In the genomic region with DNA sequence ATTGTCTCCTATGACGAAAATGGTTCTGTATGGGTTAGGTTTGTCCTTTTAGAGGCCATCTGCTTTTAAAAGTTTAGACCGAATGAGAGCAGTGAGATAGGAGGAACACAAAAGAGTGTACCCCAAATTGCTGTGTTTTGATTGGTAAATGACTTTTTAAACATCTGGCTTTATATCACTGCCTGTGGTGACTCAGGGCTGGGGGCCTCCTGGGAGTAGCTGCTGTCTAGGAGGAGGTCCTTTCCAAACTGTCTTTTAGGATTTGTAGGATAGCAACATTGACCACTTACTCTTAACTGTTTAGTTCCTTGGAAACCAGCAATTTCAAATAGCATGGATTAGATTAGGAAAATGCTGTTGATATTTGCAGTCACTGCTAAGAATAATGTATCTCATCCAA, we compare ENCODE assay signal across 8 mouse cellular contexts. TPM values are rescaled to one million over a fixed set of nuclear protein-coding genes. Genes with fewer than 3 reads are reported as not detected.
DNase-seq lines count a peak whose midpoint lies in the region; ATAC-seq lines count a peak whose summit lies in the region.

No protein-coding gene starts in this region.

- H3K9me3 ChIP-seq in heart, embryonic 13.5 days: no peaks in the 10 kb centered on the region
- H3K9me3 ChIP-seq in lung, embryonic 16.5 days (ENCODE audit: control insufficient read depth, low read length): no peaks in the 10 kb centered on the region
- no peaks in the 10 kb centered on the region for H3K9me3 ChIP-seq in stomach, embryonic 16.5 days (replicated peaks; ENCODE audit: control insufficient read depth, low read length)

- H3K9ac ChIP-seq in heart, embryonic 13.5 days: no peak overlapping the region
- H3K9ac ChIP-seq in lung, embryonic 16.5 days (ENCODE audit: low read length): no peak overlapping the region; the same call in 1 of the 2 replicates
- H3K9ac ChIP-seq in stomach, embryonic 16.5 days (ENCODE audit: low read length): no peak overlapping the region

- H3K27me3 ChIP-seq in heart, embryonic 13.5 days (replicated peaks): no peaks in the 10 kb centered on the region
- H3K27me3 ChIP-seq in lung, embryonic 16.5 days (ENCODE audit: control insufficient read depth, insufficient read depth, low read depth, low read length): no peaks in the 10 kb centered on the region
- no peaks in the 10 kb centered on the region for H3K27me3 ChIP-seq in stomach, embryonic 16.5 days (ENCODE audit: control insufficient read depth, insufficient read depth, low read length)

- peak overlapping the region; percentile 71; the same call in 1 of the 2 replicates for H3K4me3 ChIP-seq in heart, embryonic 13.5 days
- H3K4me3 ChIP-seq in lung, embryonic 16.5 days (ENCODE audit: low read length): peak overlapping the region; percentile 69
- peak overlapping the region; percentile 2; the same call in 1 of the 2 replicates for H3K4me3 ChIP-seq in stomach, embryonic 16.5 days (replicated peaks; ENCODE audit: low read length)

- no peak for ATAC-seq in heart, embryonic 13.5 days (ENCODE audit: extremely low read depth, insufficient number of reproducible peaks, low FRiP score, low TSS enrichment)
- ATAC-seq in lung, embryonic 16.5 days (ENCODE audit: low read depth): no peak
- ATAC-seq in stomach, embryonic 16.5 days (ENCODE audit: insufficient read depth, low FRiP score): no peak

- WGBS in heart, embryonic 13.5 days: 70% methylated on average over 2 of the region's 2 CpGs
- WGBS in lung, embryonic 16.5 days: 58% methylated on average over 2 of the region's 2 CpGs
- WGBS in stomach, embryonic 16.5 days: 74% methylated on average over 2 of the region's 2 CpGs

- peaks cover 32% of the 10 kb centered on the region for H3K4me1 ChIP-seq in heart, embryonic 13.5 days
- no peaks in the 10 kb centered on the region; the same call in 1 of the 2 replicates for H3K4me1 ChIP-seq in lung, embryonic 16.5 days (replicated peaks; ENCODE audit: control insufficient read depth, insufficient read depth, low read length)
- peaks cover 7% of the 10 kb centered on the region; the same call in 1 of the 2 replicates for H3K4me1 ChIP-seq in stomach, embryonic 16.5 days (ENCODE audit: control insufficient read depth, insufficient read depth, low read length)

- no peak for DNase-seq in heart, adult 8-10 months (ENCODE audit: low spot score)
- DNase-seq in lung, postnatal 36 days: no peak
- DNase-seq in heart, postnatal 4 days: peak; percentile 49
- DNase-seq in embryo, embryonic 10 days (ENCODE audit: low spot score): no peak
- no peak for DNase-seq in left cerebral cortex, postnatal 36 days (ENCODE audit: low spot score in 2 of 2)

- peaks cover 32% of the 10 kb centered on the region for H3K36me3 ChIP-seq in heart, embryonic 13.5 days
- H3K36me3 ChIP-seq in lung, embryonic 16.5 days (ENCODE audit: control insufficient read depth, insufficient read depth, low read length): peaks cover 17% of the 10 kb centered on the region
- H3K36me3 ChIP-seq in stomach, embryonic 16.5 days (ENCODE audit: control insufficient read depth, insufficient read depth, low read length): no peaks in the 10 kb centered on the region

- peak overlapping the region; percentile 74 for H3K4me2 ChIP-seq in heart, embryonic 13.5 days
- H3K4me2 ChIP-seq in lung, embryonic 16.5 days (ENCODE audit: low read depth, low read length): peak overlapping the region; percentile 62
- peak overlapping the region; percentile 53 for H3K4me2 ChIP-seq in stomach, embryonic 16.5 days (ENCODE audit: low read depth, low read length)

- H3K27ac ChIP-seq in heart, embryonic 13.5 days (replicated peaks): no peak overlapping the region
- H3K27ac ChIP-seq in lung, embryonic 16.5 days (ENCODE audit: low read length): no peak overlapping the region
- no peak overlapping the region for H3K27ac ChIP-seq in stomach, embryonic 16.5 days (ENCODE audit: low read length)

- intact Hi-C loops in left cerebral cortex, postnatal 36 days (cut with DNase I): no loop called here

RNA-seq across cellular contexts. Expression of a gene that starts 1.3 kb away (rescaled TPM):
- polyA plus RNA-seq in heart, embryonic 13.5 days (2015; fragmentation: Nextera tagmentation; extraction: Ambion mirVana): 2.4 and 2.8 TPM in 2 replicates
- total RNA-seq in heart, adult 8-10 months (2022): 1 to 10 TPM; 6.1 to 8.5 (median 6.5) TPM
- 10.3 and 14.6 TPM in 2 replicates for polyA plus RNA-seq in lung, embryonic 16.5 days (2015; fragmentation: Nextera tagmentation; extraction: Ambion mirVana)
- total RNA-seq in heart, postnatal 4 days (2021): 10 to 100 TPM; 15.3 to 16.3 TPM
- 5.2 and 5.7 TPM in 2 replicates for polyA plus RNA-seq in stomach, embryonic 16.5 days (2015; fragmentation: Nextera tagmentation; extraction: Ambion mirVana)
- total RNA-seq in left cerebral cortex, postnatal 36 days (2021): 10 to 100 TPM in 1 of 2 experiments, 1 to 10 TPM in 1; 7.1 to 10.2 TPM

RNA-seq across cellular contexts. Expression of a gene that starts 20.9 kb away (rescaled TPM):
- 19.5 and 21.0 TPM in 2 replicates for polyA plus RNA-seq in heart, embryonic 13.5 days (2015; fragmentation: Nextera tagmentation; extraction: Ambion mirVana)
- total RNA-seq in heart, adult 8-10 months (2022): 10 to 100 TPM; 14.3 to 21.5 (median 17.8) TPM
- 29.9 and 31.1 TPM in 2 replicates for polyA plus RNA-seq in lung, embryonic 16.5 days (2015; fragmentation: Nextera tagmentation; extraction: Ambion mirVana)
- 10 to 100 TPM; 13.7 to 14.0 TPM for total RNA-seq in heart, postnatal 4 days (2021)
- polyA plus RNA-seq in stomach, embryonic 16.5 days (2015; fragmentation: Nextera tagmentation; extraction: Ambion mirVana): 18.4 and 20.9 TPM in 2 replicates
- total RNA-seq in left cerebral cortex, postnatal 36 days (2021): 10 to 100 TPM; 34.5 to 44.9 TPM

RNA-seq across cellular contexts. Expression of a gene that starts 21.1 kb away (rescaled TPM):
- polyA plus RNA-seq in heart, embryonic 13.5 days (2015; fragmentation: Nextera tagmentation; extraction: Ambion mirVana): 18.9 and 20.2 TPM in 2 replicates
- 10 to 100 TPM in 3 of 4 experiments, 1 to 10 TPM in 1; 10.0 to 12.1 (median 11.4) TPM for total RNA-seq in heart, adult 8-10 months (2022)
- polyA plus RNA-seq in lung, embryonic 16.5 days (2015; fragmentation: Nextera tagmentation; extraction: Ambion mirVana): 21.6 and 23.1 TPM in 2 replicates
- total RNA-seq in heart, postnatal 4 days (2021): 10 to 100 TPM; 15.7 to 16.0 TPM
- polyA plus RNA-seq in stomach, embryonic 16.5 days (2015; fragmentation: Nextera tagmentation; extraction: Ambion mirVana): 17.6 and 20.5 TPM in 2 replicates
- total RNA-seq in left cerebral cortex, postnatal 36 days (2021): 10 to 100 TPM; 14.0 to 15.1 TPM

Comparison
In these comparisons a context has a peak if more than half of its experiments do, and no peak if none do; other contexts are left out.
1. H3K4me3 ChIP-seq: peak in every context shown above with its lines; median percentile 71 in heart, embryonic 13.5 days; 69 in lung, embryonic 16.5 days; 2 in stomach, embryonic 16.5 days.